Mouse (Mus musculus) heart, adult 2 months (tissue): ENCODE measurements around the gene Samd4b. TPM values are rescaled to one million over a fixed set of nuclear protein-coding genes. Genes with fewer than 3 reads are reported as not detected.
A peak's percentile ranks its signal among the peaks of the same experiment; 100 is the strongest.

Experiments used
- DNase-seq, 2 experiments: peaks; one replicate each; pipeline ENCODE4 v3.0.0; 2021
- H3K27ac ChIP-seq: fragments of 200-600 bp; 2 replicates; pipeline ENCODE4 v1.8.1; 2022
- H3K27me3 ChIP-seq: fragments of 200-500 bp; 2 replicates; pipeline ENCODE4 v1.6.1; 2012; ENCODE audit warnings: mild to moderate bottlenecking, low read length, inconsistent platforms, mixed read lengths; ENCODE audit not compliant: control insufficient read depth, insufficient read depth
- H3K36me3 ChIP-seq: fragments of 200-500 bp; 2 replicates; pipeline ENCODE4 v1.6.1; 2012; ENCODE audit warnings: low read length, inconsistent platforms; ENCODE audit not compliant: control insufficient read depth, insufficient read depth
- H3K4me1 ChIP-seq: fragments of 200-500 bp; 2 replicates; pipeline ENCODE4 v1.6.1; 2011; ENCODE audit warnings: low read length; ENCODE audit not compliant: control insufficient read depth, insufficient read depth
- H3K4me3 ChIP-seq: fragments of 200-600 bp; 2 replicates; pipeline ENCODE4 v1.8.1; 2022
- H3K79me2 ChIP-seq: fragments of 200-500 bp; replicated peaks from 2 replicates; pipeline ENCODE4 v1.6.1; 2012; ENCODE audit warnings: mild to moderate bottlenecking, inconsistent platforms, low read length, moderate library complexity, mixed read lengths; ENCODE audit not compliant: control insufficient read depth, insufficient read depth
- H3K9ac ChIP-seq: fragments of 200-500 bp; 2 replicates; pipeline ENCODE4 v1.6.1; 2012; ENCODE audit warnings: low read depth, mild to moderate bottlenecking, control low read depth, inconsistent platforms, low read length, mixed read lengths
- CTCF ChIP-seq: fragments of 200-600 bp; IDR thresholded peaks from 2 replicates; pipeline ENCODE4 v1.8.1; 2022; ENCODE audit warnings: antibody characterized with exemption, mild to moderate bottlenecking, moderate library complexity
- EP300 ChIP-seq: fragments of 200-500 bp; IDR thresholded peaks from 2 replicates; pipeline ENCODE4 v1.6.1; 2011; ENCODE audit warnings: low read depth, low read length, control low read depth; ENCODE audit not compliant: insufficient read depth
- POLR2A ChIP-seq: fragments of 200-500 bp; IDR thresholded peaks from 2 replicates; pipeline ENCODE4 v1.6.1; 2011; ENCODE audit warnings: mild to moderate bottlenecking, low read depth, low read length, control low read depth; ENCODE audit not compliant: insufficient read depth
- WGBS: fragments of 180-500 bp; shearing (Covaris S2); methylation state at CpG from one replicate; pipeline ENCODE4 v1.1.7; 2018; 5-methylcytosine and 5-hydroxymethylcytosine counted together
- intact Hi-C: fragments of 180-260 bp; cut with DNase I; formaldehyde crosslinking; loops from one replicate; pipeline ENCODE4 v1.15.1; 2025
- polyA plus RNA-seq: library from polyadenylated mRNA; depleted of rRNA; stranded (reverse); fragments of >200 nt; gene quantifications from 2 replicates; pipeline ENCODE4 v1.2.3, GENCODE M21; 2012
- total RNA-seq, 2 experiments: library from RNA; stranded (reverse); gene quantifications; 2 replicates each; pipeline ENCODE4 v1.2.3; 2021

Samd4b gene
- total and polyA plus RNA-seq, 3 experiments = 21.9 to 46.1 (median 22.4) TPM

DNA sequence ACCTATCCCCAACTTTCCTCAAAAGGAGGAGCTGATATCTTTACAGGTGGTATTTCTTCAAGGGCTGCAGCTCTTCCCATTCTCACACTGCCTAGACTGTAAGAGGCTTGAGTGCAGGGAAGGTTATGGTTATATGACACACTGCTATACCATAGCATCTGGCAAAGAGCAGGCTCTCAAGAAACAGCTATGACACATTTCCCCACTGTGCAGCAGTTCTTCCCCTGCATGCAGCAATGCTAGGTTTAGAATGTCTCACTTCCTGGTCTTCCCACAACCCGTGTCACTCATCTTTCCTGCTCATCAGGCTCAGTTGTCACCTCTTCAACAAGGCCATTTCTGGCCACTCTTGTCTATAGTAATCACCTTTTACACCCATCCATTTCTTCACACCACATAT is 167.4 kb downstream of the Samd4b start:
- Histone ChIP-seq H3K4me3 (no peak overlapping the region), H3K9ac (no peak overlapping the region), H3K36me3 (peaks cover 54% of the 10 kb centered on the region), H3K4me1 (peaks cover 10% of the 10 kb centered on the region), H3K27me3 (no peaks in the 10 kb centered on the region), H3K27ac (no peak overlapping the region), H3K79me2 (peaks cover 7% of the 10 kb centered on the region)
- no peak for DNase-seq
- intact Hi-C loops = no loop called here
- 11% methylated on average over 1 of the region's 1 CpGs for WGBS
- no peak for TF ChIP-seq EP300
- TF ChIP-seq CTCF = no peak
- no peak for TF ChIP-seq POLR2A

DNA sequence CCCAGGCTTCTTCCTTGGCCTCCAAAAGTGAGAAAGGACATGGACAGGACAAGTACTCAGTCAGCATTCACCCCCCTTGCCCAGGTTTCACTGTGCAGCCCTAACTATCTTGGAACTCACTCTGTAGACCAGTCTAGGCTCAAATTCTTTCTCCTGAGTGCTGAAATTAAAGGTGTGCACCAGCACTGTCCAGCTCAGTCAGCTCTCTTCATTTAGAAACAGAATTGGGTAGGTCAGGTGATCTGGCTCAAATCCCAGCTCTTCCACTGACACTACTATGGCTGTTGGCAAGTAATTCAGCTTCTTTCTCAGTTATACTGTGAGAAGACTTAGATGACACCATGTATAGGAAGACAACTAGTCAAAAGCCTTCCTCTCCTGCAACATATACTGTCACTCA is 170.2 kb downstream of the Samd4b start:
- no peak overlapping the region for H3K9ac ChIP-seq
- peaks cover 37% of the 10 kb centered on the region for H3K36me3 ChIP-seq
- peaks cover 8% of the 10 kb centered on the region for H3K4me1 ChIP-seq
- DNase-seq = no peak
- no peaks in the 10 kb centered on the region for H3K27me3 ChIP-seq
- peaks cover 5% of the 10 kb centered on the region for H3K79me2 ChIP-seq
- intact Hi-C loops = no loop called here
- H3K27ac ChIP-seq = peak overlapping the region; percentile 27
- no peak overlapping the region for H3K4me3 ChIP-seq
- TF ChIP-seq CTCF = no peak
- no peak for TF ChIP-seq POLR2A
- TF ChIP-seq EP300 = no peak

DNA sequence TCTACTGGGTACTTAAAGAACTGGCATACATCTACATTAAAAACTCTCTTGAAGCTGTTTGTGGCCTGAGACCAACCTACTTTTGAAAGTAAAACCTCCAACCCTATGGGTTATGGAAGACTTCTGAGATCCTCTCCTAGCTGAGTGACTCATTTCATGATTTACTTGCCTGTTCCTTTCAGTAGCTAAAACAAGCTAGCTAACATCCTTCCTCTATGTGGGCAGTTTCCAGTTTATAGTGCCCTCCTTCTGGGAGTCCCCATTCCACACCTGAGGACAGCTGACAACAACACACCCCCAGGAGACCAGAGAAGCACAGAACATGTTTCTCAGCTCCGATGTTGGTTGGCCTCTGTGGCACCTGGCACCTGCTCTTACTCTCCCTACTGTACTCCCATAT is 174.9 kb downstream of the Samd4b start:
- no peak for TF ChIP-seq POLR2A
- TF ChIP-seq EP300 = no peak
- peaks cover 19% of the 10 kb centered on the region for H3K36me3 ChIP-seq
- no peak overlapping the region for H3K27ac ChIP-seq
- no peaks in the 10 kb centered on the region for H3K27me3 ChIP-seq
- no peak overlapping the region for H3K4me3 ChIP-seq
- no peak overlapping the region for H3K9ac ChIP-seq
- H3K4me1 ChIP-seq = peaks cover 13% of the 10 kb centered on the region
- no peak for DNase-seq
- H3K79me2 ChIP-seq = peaks cover 3% of the 10 kb centered on the region
- intact Hi-C loops = no loop called here
- WGBS = 90% methylated on average over 1 of the region's 1 CpGs

DNA sequence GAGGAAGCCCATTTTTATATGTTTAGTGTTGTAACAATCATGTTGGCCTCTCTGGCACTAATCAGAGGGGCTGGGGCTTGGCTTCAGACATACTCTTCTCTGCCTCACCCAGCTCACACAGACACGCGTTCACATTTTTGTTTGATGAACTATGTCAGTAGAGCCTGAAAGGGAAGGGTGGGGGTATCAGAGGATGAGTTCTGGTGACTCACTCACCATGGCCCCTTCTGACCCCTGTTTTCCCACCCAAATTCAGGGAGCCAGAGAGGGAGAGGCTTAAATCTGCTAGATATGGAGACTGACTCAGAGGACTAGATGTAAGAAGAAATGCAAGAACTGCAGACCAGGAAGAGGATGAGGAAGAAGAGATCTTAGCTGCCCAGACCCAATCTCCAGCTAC is 178.5 kb downstream of the Samd4b start:
- Histone ChIP-seq H3K79me2 (no peaks in the 10 kb centered on the region; the same call in none of the 2 replicates), H3K27me3 (no peaks in the 10 kb centered on the region), H3K36me3 (peaks cover 10% of the 10 kb centered on the region), H3K4me3 (no peak overlapping the region), H3K27ac (no peak overlapping the region), H3K9ac (no peak overlapping the region), H3K4me1 (peaks cover 8% of the 10 kb centered on the region)
- intact Hi-C loops = no loop called here
- 66% methylated on average over 2 of the region's 2 CpGs for WGBS
- TF ChIP-seq CTCF (no peak), POLR2A (no peak), EP300 (no peak)
- no peak for DNase-seq

DNA sequence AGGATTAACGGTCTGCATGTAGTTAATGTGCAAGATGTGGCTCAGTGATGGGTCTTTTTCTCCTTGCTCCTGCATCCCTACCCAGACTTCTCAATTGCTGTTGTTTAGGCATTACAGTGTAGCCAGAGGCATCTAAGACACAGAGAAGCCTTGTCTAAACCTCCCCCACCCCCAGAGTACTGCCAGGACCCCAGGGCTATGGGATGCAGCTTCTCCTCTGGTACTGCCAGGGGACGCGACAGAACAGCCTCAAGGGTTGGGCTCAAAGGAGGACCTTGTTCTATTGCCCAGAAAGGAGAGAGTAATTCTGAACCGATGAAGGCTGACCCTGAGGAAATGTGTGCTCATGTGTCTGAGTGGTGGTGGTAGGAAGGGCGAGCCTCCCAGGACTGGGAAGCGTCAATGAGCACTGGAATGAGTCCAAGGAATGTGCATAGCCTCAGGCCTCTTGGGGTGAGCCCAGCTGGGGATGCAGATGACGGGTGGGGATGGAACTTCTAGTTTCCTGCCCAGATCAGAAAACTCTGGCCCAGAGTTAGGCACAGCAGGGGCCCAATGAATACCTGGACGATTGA is 179.8 kb downstream of the Samd4b start:
- intact Hi-C loops = no loop called here
- Histone ChIP-seq H3K27ac (peak overlapping the region; percentile 52), H3K4me1 (peaks cover 8% of the 10 kb centered on the region), H3K4me3 (no peak overlapping the region), H3K9ac (no peak overlapping the region), H3K79me2 (no peaks in the 10 kb centered on the region), H3K36me3 (peaks cover 10% of the 10 kb centered on the region), H3K27me3 (no peaks in the 10 kb centered on the region)
- 23% methylated on average over 8 of the region's 8 CpGs for WGBS
- DNase-seq = peak; percentile 63 to 81
- TF ChIP-seq EP300 (peak; percentile 75; the same call in 1 of the 2 replicates), CTCF (no peak)

DNA sequence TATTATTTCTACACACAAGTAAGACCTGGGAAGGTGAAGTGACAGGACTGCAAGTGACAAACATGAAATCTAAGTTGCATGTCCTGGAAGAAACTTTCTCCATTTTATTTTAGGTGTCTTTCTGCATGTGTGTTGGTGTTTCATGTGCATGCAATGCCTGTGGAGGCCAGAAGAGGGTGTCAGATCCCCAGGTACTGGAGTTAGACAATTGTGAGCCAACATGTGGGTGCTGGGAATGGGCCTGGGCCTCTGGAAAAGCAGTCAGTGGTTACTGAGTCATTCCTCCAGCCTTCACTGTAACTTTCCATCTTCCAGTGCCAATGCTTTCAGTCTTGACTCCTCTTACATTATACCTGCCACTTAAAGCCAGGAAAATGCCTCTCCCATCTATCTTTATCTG is 180.6 kb downstream of the Samd4b start:
- H3K36me3 ChIP-seq = peaks cover 11% of the 10 kb centered on the region
- DNase-seq = no peak
- peaks cover 8% of the 10 kb centered on the region for H3K4me1 ChIP-seq
- H3K9ac ChIP-seq = no peak overlapping the region
- no peaks in the 10 kb centered on the region for H3K27me3 ChIP-seq
- intact Hi-C loops = no loop called here
- no peak overlapping the region for H3K4me3 ChIP-seq
- TF ChIP-seq EP300 (no peak), CTCF (peak; percentile 47)
- H3K27ac ChIP-seq = no peak overlapping the region
- no peaks in the 10 kb centered on the region for H3K79me2 ChIP-seq

DNA sequence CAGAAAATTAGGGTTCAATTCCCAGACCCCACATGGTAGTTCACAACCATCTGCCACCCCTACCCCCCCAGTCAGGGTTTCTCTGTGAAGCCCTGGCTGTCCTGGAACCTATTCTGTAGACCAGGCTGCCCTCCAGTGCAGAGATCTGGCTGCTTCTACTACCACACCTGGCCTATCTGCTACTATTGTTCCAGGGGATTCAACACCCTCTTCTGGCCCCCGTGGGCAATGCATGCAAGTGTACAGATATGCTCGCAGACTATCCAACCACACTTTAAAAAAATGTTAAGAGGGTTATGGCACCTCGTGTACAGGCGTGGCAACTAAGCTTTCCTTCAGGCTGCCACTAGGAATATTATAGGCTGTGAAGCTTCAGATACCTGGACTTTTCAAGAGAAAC is 185.1 kb downstream of the Samd4b start:
- peaks cover 14% of the 10 kb centered on the region for H3K36me3 ChIP-seq
- WGBS = 70% methylated on average over 4 of the region's 4 CpGs
- no peak overlapping the region for H3K9ac ChIP-seq
- H3K27ac ChIP-seq = no peak overlapping the region
- DNase-seq = no peak
- no peaks in the 10 kb centered on the region for H3K79me2 ChIP-seq
- H3K27me3 ChIP-seq = no peaks in the 10 kb centered on the region
- H3K4me3 ChIP-seq = no peak overlapping the region
- 0 out of 2 replicates have a peak, but pooled peaks have one; percentile 15 for TF ChIP-seq CTCF
- TF ChIP-seq EP300 = no peak
- H3K4me1 ChIP-seq = peaks cover 9% of the 10 kb centered on the region
- intact Hi-C loops = no loop called here
